Mouse (Mus musculus) embryonic facial prominence, embryonic 10.5 days (tissue): Measurements from ENCODE around the gene Fhl2. TPM values are rescaled to one million over a fixed set of nuclear protein-coding genes. Genes with fewer than 3 reads are reported as not detected.
A peak's percentile ranks its signal among the peaks of the same experiment; 100 is the strongest.
"Not testable (repeated sequence)": the region's sequence is repeated elsewhere in the genome, so short reads cannot be mapped to it uniquely, and the experiment has no call there.

Experiments
- DNase-seq: peaks from one replicate; pipeline ENCODE4 v3.0.0-alpha.2; 2017; ENCODE audit warnings: low spot score
- H3K27ac ChIP-seq: fragments of 300-500 bp; sonication (generic); replicated peaks from 2 replicates; pipeline ENCODE4 v1.5.1; 2016; ENCODE audit warnings: mild to moderate bottlenecking
- H3K27me3 ChIP-seq: fragments of 300-500 bp; sonication (generic); replicated peaks from 2 replicates; pipeline ENCODE4 v1.6.1; 2016; ENCODE audit warnings: low read depth, mild to moderate bottlenecking; ENCODE audit not compliant: poor library complexity, severe bottlenecking
- H3K36me3 ChIP-seq: fragments of 300-500 bp; sonication (generic); replicated peaks from 2 replicates; pipeline ENCODE4 v1.6.1; 2016; ENCODE audit warnings: mild to moderate bottlenecking, moderate library complexity
- H3K4me1 ChIP-seq: fragments of 300-500 bp; sonication (generic); 2 replicates; pipeline ENCODE4 v1.6.1; 2016
- H3K4me3 ChIP-seq: fragments of 300-500 bp; sonication (generic); 2 replicates; pipeline ENCODE4 v1.5.1; 2016; ENCODE audit warnings: mild to moderate bottlenecking, moderate library complexity
- H3K9me3 ChIP-seq: fragments of 300-500 bp; sonication (generic); 2 replicates; pipeline ENCODE4 v1.6.1; 2016; ENCODE audit warnings: mild to moderate bottlenecking
- WGBS: fragments of 180-500 bp; shearing (Covaris S2); methylation state at CpG from one replicate; pipeline ENCODE4 v1.1.7; 2016; 5-methylcytosine and 5-hydroxymethylcytosine counted together
- polyA plus RNA-seq: library from polyadenylated mRNA; unstranded; fragments of >200 nt; fragmentation: Nextera tagmentation; extraction: Ambion mirVana; gene quantifications from 2 replicates; pipeline ENCODE4 v1.2.1, GENCODE M21; 2016

The Fhl2 gene
- polyA plus RNA-seq, 1 experiment from 2014 or later: 11.2 TPM

DNA sequence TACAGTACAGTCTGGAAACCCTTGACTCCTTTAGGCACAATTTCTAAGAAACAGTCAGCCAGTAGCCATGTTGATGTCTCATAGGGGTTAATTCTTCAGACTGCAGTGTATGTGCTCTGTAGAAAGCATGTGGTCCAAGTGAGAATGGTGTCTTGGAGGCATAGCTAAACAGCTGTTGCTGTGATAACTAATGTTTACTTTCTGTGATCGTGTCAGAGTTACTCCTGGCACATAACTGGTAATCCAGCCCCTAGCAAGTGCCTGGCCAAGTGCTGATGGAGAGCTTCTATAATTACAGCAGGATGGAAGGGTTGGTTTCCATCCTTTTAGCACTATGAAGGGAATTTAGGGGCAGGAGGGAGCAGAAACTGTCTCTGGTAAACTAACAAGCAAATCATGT is 14.5 kb upstream of the Fhl2 start:
- 67% methylated on average over 1 of the region's 1 CpGs for WGBS

DNA sequence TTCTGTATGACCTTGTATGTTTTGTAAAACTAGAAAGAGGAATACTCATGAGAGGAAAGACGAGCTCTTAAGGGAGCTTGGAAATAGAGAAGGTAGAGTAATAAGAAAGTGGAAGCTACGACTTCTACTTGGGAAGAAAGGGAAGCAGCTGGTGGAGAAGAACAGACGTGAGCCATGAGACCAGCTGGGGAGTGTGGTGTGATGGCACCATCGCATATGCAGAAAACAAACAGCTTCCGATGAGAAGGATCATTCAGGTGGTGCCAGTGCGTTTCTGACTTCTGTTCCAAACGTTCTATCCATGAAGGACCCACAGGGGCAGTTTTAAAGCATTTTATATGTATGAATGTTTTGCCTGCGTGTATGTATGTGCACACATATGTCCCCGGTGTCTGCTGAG is 13.5 kb upstream of the Fhl2 start:
- H3K27ac ChIP-seq: no peak overlapping the region
- H3K4me1 ChIP-seq: no peaks in the 10 kb centered on the region
- no peaks in the 10 kb centered on the region for H3K36me3 ChIP-seq
- 83% methylated on average over 9 of the region's 9 CpGs for WGBS
- H3K9me3 ChIP-seq: no peaks in the 10 kb centered on the region
- no peaks in the 10 kb centered on the region for H3K27me3 ChIP-seq
- H3K4me3 ChIP-seq: no peak overlapping the region
- DNase-seq: no peak

More for the DNA sequence above, 14.5 kb upstream of the Fhl2 start:
- no peak for DNase-seq
- H3K9me3 ChIP-seq: no peaks in the 10 kb centered on the region
- no peaks in the 10 kb centered on the region for H3K4me1 ChIP-seq
- no peak overlapping the region for H3K27ac ChIP-seq
- H3K27me3 ChIP-seq: no peaks in the 10 kb centered on the region
- H3K4me3 ChIP-seq: no peak overlapping the region
- H3K36me3 ChIP-seq: no peaks in the 10 kb centered on the region

DNA sequence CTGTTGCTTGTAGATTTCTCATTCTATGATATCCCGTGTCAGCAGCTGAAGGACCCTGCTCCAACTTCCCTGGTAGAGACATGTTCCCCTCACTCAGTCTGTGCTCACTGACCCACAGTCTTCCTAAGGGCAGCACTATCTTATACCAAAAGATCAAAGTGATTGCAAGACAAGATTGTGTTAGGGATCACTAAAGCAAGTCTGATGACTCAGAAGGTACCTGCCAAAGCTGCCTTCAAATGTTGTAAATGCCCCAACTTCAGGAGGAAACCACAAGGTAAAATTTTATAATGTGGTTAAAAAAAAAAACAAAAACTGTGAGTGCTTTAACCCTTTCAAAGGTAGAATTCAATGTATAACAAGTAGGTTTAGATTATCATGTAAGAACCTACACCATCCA is 10.4 kb upstream of the Fhl2 start:
- Histone ChIP-seq H3K36me3 (no peaks in the 10 kb centered on the region), H3K4me3 (no peak overlapping the region), H3K4me1 (no peaks in the 10 kb centered on the region), H3K27me3 (no peaks in the 10 kb centered on the region), H3K9me3 (no peaks in the 10 kb centered on the region), H3K27ac (no peak overlapping the region)
- no peak for DNase-seq
- WGBS: 96% methylated on average over 1 of the region's 1 CpGs

DNA sequence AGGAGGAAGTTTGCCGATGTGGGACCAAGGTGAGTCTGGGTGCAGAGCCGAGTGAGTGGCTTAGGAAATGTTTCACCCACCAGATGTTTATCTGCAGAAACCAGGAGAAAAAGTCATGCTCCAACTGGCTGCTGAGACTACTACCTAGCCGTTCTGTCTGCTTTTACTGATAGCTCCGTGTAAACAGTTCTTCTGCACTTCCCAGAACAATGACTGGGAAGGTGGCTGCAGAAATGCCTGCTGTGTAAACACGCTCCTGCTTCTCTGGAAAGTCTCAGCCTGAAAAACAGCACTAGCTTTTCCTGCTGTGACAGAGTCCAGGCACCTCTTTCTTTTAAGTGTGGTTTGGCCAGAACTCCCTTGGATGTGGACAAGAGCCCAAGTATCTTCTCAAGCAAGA is 6.5 kb upstream of the Fhl2 start:
- no peaks in the 10 kb centered on the region for H3K36me3 ChIP-seq

DNA sequence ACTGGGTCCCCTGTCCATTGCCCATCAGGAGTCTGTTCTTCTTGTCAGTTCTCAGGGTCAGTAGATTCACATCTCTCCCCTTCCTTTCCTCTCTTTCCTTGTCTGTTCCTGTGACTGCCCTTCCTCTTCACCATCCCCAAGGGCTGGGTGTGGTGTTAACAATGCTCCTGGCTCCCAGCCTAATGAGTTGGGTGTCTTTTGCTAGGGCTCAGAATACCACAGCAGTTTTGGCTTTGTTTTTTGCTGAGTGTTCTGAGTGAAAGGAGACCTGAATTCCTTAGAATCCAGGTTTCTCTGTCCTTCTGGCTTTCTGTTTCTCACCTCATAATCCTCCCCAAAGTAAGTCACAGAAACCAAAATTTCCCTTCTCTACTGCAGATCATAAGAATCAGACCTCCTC is 5.4 kb upstream of the Fhl2 start:
- H3K4me3 ChIP-seq: no peak overlapping the region
- no peak overlapping the region for H3K27ac ChIP-seq
- no peak for DNase-seq

More for the DNA sequence above, 6.5 kb upstream of the Fhl2 start:
- no peak overlapping the region for H3K27ac ChIP-seq
- no peak overlapping the region for H3K4me3 ChIP-seq
- 49% methylated on average over 5 of the region's 5 CpGs for WGBS
- no peaks in the 10 kb centered on the region for H3K9me3 ChIP-seq
- no peaks in the 10 kb centered on the region for H3K27me3 ChIP-seq
- no peaks in the 10 kb centered on the region for H3K4me1 ChIP-seq
- DNase-seq: no peak

DNA sequence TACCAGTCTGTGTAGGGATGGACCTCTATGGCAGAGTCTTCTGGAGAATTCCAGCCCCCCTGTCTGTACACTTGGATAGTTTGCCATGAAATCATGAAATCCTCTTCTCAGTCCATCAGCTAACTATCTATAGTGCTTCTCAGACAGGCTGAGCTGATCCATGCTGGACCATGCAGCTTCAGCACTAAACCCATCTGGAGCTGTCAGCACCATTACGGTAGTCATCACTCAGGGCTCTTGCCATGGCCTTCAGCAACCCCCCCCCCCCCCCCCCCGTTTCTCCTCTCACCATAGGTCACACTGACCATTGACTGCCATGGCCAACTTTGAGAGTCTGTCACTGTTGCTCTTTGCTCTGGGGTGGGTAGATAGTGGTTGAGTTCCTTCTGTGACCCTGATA is 5.0 kb upstream of the Fhl2 start:
- H3K4me3 ChIP-seq: no peak overlapping the region
- no peaks in the 10 kb centered on the region for H3K4me1 ChIP-seq
- DNase-seq: no peak
- H3K36me3 ChIP-seq: no peaks in the 10 kb centered on the region
- no peak overlapping the region for H3K27ac ChIP-seq
- WGBS: 89% methylated on average over 2 of the region's 2 CpGs
- H3K9me3 ChIP-seq: no peaks in the 10 kb centered on the region
- no peaks in the 10 kb centered on the region for H3K27me3 ChIP-seq

More for the DNA sequence above, 5.4 kb upstream of the Fhl2 start:
- Histone ChIP-seq H3K27me3 (no peaks in the 10 kb centered on the region), H3K4me1 (no peaks in the 10 kb centered on the region), H3K36me3 (no peaks in the 10 kb centered on the region), H3K9me3 (no peaks in the 10 kb centered on the region)

DNA sequence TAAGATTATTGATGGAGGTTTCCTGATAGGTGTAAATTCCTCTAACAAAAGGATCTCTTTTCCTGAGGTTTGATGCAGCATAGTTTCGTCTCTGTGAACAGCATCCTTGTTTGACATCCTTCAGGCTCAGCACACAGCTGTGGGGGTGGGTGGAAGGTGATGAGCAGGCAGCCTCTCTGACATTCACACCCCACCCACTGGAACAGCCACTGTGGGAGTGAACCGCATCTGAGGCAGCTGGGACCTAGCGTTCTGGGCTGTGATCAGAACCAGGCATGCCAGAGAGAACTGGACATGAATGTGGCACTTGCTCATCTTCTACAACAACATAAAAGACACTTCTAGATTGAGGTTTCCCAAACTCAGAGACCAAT is 3.1 kb upstream of the Fhl2 start:
- no peak for DNase-seq
- no peaks in the 10 kb centered on the region for H3K27me3 ChIP-seq
- peaks cover 8% of the 10 kb centered on the region for H3K4me1 ChIP-seq
- 80% methylated on average over 3 of the region's 3 CpGs for WGBS
- H3K36me3 ChIP-seq: no peaks in the 10 kb centered on the region
- H3K9me3 ChIP-seq: no peaks in the 10 kb centered on the region
- no peak overlapping the region for H3K4me3 ChIP-seq
- no peak overlapping the region for H3K27ac ChIP-seq

DNA sequence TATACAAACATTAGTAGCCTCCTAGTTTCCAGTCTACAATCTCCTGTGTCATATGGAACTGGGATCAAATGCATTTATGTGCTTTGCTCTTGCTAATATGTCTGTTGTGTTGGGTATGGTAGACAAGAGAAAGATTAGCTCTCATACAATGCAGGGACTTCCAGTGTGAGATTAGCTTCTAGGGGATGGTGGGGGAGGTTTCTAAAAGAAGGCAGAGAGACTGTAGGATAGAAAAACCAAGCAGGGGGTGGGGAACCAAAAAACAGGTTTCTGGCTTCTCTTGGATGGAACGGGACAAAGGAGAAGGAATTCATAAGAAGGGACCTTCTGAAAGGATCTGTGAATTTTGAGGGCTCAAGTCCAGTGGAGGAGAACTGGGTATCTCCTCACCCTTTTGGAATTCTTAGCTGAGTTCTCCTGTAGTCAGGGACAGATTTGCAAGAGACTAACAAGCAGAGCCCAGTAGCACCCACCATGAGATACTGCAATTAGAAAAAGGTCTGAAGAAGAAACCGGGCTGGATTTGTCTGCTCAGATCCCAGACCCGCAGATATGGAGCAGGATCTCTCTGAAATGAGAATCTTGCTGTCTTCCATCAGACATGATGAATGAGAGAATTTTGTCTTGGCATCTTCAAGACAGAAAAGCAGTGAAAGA is 2.6 kb upstream of the Fhl2 start:
- 85% methylated on average over 3 of the region's 3 CpGs for WGBS
- peaks cover 8% of the 10 kb centered on the region for H3K4me1 ChIP-seq

DNA sequence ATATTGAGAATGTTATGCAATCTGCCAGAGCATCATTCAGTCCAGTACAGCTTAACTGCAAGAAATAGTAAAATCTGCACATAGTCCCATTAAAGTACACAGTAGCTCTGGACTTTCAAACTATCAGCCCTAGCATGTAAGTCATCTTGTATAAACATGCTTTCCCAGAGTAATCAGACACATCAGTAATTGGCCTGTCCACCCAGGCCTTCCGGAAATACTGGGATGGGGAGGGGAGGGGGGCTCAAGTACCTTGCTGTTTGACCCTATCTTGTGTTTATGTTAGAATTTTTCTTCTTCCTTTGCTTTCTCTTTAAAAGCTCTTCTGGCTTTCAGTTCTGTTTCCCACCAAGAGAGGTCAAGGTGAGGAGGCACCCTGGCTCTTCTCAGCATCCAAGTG is 725 bp downstream of the Fhl2 start:
- 53% methylated on average over 1 of the region's 1 CpGs for WGBS

More for the DNA sequence above, 2.6 kb upstream of the Fhl2 start:
- H3K4me3 ChIP-seq: no peak overlapping the region
- no peak for DNase-seq
- H3K9me3 ChIP-seq: no peaks in the 10 kb centered on the region
- no peaks in the 10 kb centered on the region for H3K36me3 ChIP-seq
- H3K27ac ChIP-seq: no peak overlapping the region
- no peaks in the 10 kb centered on the region for H3K27me3 ChIP-seq

DNA sequence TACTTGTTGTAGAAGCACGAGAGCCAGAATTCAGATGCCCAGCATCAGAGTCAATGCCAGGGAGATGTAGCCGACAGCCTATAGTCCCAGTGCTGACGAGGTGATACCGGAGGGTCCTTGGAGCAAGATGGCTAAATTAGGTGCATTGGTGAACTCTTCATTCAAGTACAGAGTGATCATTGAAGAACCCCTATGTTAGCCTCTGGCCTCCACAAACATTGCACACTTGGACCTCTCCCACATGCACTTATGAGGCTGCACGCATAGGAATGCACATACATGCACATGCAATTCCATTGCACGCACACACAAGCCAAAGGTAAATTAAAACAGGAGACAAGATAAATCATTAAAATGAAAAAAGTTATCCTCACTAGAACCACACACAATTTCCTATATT is 3.4 kb downstream of the Fhl2 start:
- Histone ChIP-seq H3K27ac (no peak overlapping the region), H3K36me3 (no peaks in the 10 kb centered on the region), H3K4me1 (peaks cover 8% of the 10 kb centered on the region), H3K9me3 (no peaks in the 10 kb centered on the region), H3K4me3 (no peak overlapping the region), H3K27me3 (no peaks in the 10 kb centered on the region)
- WGBS: 91% methylated on average over 6 of the region's 6 CpGs
- no peak for DNase-seq

More for the DNA sequence above, 725 bp downstream of the Fhl2 start:
- DNase-seq: no peak
- H3K27ac ChIP-seq: peak overlapping the region; percentile 61
- no peak overlapping the region for H3K4me3 ChIP-seq
- H3K4me1 ChIP-seq: peaks cover 8% of the 10 kb centered on the region
- no peaks in the 10 kb centered on the region for H3K36me3 ChIP-seq
- H3K27me3 ChIP-seq: no peaks in the 10 kb centered on the region
- H3K9me3 ChIP-seq: no peaks in the 10 kb centered on the region

DNA sequence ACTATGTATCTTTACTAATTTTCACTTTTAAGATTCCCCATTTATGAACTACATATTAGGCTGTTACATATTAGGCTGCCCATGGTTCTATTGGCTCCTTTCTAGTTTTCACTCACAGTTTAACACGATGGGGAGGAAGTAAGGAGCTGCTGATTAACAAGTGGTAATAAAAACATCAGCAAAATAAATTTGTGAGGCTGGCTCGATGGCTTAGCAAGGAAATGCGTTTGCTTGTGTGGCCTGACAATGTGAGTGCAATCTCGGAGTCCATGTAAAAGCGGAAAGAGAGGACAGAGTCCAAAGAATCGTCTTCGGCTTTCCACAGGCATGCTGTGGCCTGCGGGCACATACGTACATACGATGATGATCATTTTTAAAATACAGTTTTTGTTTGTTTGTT is 4.3 kb downstream of the Fhl2 start:
- no peak overlapping the region for H3K4me3 ChIP-seq
- no peak overlapping the region for H3K27ac ChIP-seq
- 87% methylated on average over 10 of the region's 10 CpGs for WGBS
- peaks cover 8% of the 10 kb centered on the region for H3K4me1 ChIP-seq
- no peaks in the 10 kb centered on the region for H3K36me3 ChIP-seq
- DNase-seq: no peak
- no peaks in the 10 kb centered on the region for H3K9me3 ChIP-seq
- H3K27me3 ChIP-seq: 0 out of 2 replicates have a peak, but pooled peaks cover 3% of the 10 kb centered on the region

DNA sequence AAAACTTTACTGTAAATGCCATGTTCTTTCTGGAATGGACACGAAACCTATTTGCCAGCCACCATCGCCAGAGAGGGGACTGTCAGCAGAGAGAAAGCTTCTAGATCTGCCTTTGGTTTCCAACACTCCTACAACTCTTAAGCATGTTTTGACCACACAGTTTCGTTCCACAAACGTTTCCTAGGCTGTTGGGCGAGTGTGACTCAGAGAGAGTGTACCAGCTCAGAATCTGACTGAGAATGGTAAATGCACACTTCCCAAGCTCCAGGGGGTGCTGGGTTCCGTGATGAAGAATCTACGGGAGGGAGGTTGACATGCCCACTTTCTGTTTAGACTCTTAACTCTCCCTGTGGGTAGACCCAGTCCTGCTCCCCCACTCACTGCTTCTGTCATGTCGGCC is 5.7 kb downstream of the Fhl2 start:
- Histone ChIP-seq H3K9me3 (no peaks in the 10 kb centered on the region), H3K36me3 (no peaks in the 10 kb centered on the region), H3K4me3 (no peak overlapping the region), H3K27me3 (0 out of 2 replicates have a peak, but pooled peaks cover 8% of the 10 kb centered on the region), H3K4me1 (peaks cover 9% of the 10 kb centered on the region), H3K27ac (no peak overlapping the region)
- 84% methylated on average over 8 of the region's 8 CpGs for WGBS
- DNase-seq: no peak

DNA sequence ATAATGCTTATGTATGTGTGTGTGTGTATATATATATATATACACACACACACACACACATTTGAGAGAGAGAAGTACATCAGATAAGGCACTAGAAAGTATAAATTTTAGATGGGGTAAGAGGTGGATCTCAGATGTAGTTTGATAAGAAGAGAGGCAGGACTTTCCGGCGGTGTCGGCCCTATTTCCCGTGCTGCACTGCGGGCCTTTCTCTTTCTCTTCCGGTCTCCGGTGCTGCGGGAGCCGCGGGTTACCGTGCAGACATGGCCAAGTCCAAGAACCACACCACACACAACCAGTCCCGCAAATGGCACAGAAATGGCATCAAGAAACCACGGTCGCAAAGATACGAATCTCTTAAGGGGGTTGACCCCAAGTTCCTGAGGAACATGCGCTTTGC is 7.9 kb downstream of the Fhl2 start:
- not testable (repeated sequence) for H3K27ac ChIP-seq, H3K9me3 ChIP-seq, DNase-seq, H3K27me3 ChIP-seq, H3K36me3 ChIP-seq, H3K4me3 ChIP-seq
- 95% methylated on average over 13 of the region's 16 CpGs for WGBS
- peaks cover 10% of the 10 kb centered on the region for H3K4me1 ChIP-seq
